Mouse (Mus musculus): Measurements from ENCODE around the gene Itgb7.

- no peak for TF ChIP-seq CTCF (IDR thresholded peaks at IDR 0.05; ENCODE audit: insufficient read depth, low read length)
- TF ChIP-seq POLR2A (IDR thresholded peaks at IDR 0.05; ENCODE audit: borderline replicate concordance, extremely low read depth, low read depth, low read length) = no peak
Observed at GRCm38 (mm10) chr15:102188096-102188495, 43.6 kb downstream of the Itgb7 start.
